Mouse (Mus musculus) spleen, adult 2 months (tissue): ENCODE measurements around the gene Srp68.

Experiments used
- CTCF ChIP-seq: fragments of 200-500 bp; IDR thresholded peaks from 2 replicates; pipeline ENCODE4 v1.5.1; 2011; ENCODE audit warnings: mild to moderate bottlenecking, inconsistent platforms; ENCODE audit not compliant: insufficient read depth, insufficient read length, insufficient replicate concordance; ENCODE audit errors: extremely low read depth
- POLR2A ChIP-seq: fragments of 200-500 bp; IDR thresholded peaks from 2 replicates; pipeline ENCODE4 v1.6.1; 2011; ENCODE audit warnings: low read depth, low read length, inconsistent platforms

DNA sequence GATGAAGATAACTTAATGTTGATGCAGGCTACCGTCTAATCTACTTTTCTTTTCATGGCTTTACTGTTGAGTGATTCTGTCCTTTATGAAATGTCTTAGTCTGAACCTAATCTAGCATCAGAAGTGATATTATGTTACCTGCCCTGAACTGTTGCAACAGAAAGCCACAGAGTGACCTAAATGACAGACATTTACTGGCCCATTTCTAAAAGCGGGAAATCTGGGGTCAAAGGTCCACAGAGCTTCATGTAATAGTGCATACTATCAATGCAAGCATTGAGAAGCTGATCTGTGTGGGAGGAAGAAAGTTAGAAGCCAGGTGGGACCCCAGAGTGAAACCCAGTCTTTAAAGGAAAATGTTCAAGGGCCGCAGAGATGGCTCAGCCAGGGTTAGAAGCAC is 70.9 kb downstream of the Srp68 start:
- TF ChIP-seq CTCF, result no peak
- no peak for TF ChIP-seq POLR2A
